Mouse (Mus musculus) spleen, adult 18-20 months (tissue): ENCODE measurements around the gene Golga1.
"Not testable (repeated sequence)": the region's sequence is repeated elsewhere in the genome, so short reads cannot be mapped to it uniquely, and the experiment has no call there.

Experiments used
- DNase-seq, 2 experiments: peaks; one replicate each; pipeline ENCODE4 v3.0.0; 2022; ENCODE audit warnings: mixed read lengths in 2 of 2

Golga1 gene

GRCm38 (mm10) chr2:39065400-39065987 is at the start of gene Golga1:
Gene Golga1, minus strand, starts transcription at chr2:39065541.
- DNase-seq: peak; percentile 81 to 85

DNA sequence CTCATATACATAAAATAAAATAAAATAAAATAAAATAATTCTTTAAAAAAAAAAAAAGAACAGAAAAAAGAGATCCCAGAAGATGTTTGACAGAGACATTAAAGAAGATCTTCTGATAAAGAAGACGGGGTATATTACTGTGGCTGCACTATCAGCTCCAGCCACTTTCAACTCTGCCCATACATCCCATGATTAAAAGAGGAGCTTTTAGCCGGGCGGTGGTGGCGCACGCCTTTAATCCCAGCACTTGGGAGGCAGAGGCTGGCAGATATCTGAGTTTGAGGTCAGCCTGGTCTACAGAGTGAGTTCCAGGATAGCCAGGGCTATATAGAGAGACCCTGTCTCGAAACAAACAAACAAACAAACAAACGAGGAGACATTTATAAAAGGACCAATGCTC is 48.8 kb upstream of the Golga1 start:
- no peak for DNase-seq

- DNase-seq: no peak
These were observed 45.2 kb upstream of the Golga1 start for GRCm38 (mm10) chr2:39110514-39110913.

DNA sequence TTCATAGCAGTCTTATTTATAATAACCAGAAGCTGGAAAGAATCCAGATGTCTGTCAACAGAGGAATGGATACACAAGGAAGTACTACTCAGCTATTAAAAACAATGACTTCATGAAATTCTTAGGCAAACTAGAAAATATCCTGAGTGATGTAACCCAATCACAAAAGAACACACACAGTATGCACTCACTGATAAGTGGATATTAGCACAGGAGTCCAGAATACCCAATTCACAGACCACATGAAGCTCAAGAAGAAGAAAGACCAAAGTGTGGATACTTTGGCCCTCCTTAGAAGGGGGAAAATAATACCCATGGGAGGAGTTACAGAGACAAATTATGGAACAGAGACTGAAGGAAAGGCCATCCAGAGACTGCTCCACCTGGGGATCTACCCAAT is 44.4 kb upstream of the Golga1 start:
- DNase-seq: not testable (repeated sequence)

DNA sequence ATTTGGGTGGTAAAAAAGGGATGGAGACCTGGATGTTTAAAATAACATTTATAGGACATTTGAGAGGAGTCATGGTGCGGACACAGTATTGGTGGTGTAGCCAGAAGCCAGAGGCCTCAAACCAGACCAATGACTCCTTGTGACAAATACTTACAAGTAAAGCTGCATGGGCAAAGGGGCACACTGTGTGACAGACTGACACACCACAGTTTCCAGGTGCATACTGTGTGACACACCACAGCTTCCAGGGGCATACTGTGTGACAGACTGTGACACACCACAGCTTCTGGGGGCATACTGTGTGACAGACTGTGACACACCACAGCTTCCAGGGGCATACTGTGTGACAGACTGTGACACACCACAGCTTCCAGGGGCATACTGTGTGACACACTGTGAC is 34.6 kb upstream of the Golga1 start:
- DNase-seq: not testable (repeated sequence)

DNA sequence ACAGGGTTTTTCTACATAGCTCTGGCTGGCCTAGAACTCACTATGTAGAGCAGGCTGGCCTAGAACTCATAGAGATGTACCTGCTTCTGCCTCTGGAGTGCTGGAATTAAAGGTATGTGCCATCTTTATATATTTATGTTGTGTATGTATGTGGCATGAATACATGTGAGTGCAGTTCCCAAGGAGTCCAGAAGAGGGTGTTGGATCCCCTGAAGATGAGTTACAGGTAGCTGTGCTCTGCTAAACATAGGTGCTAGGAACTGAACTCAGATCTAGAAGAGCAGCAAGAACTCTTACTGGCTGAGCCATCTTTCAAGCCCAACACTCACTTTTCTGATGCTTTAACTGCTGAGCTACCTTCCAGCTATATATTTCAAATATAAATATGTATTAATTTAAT is 32.7 kb upstream of the Golga1 start:
- no peak for DNase-seq

- no peak for DNase-seq
These were observed 26.6 kb upstream of the Golga1 start for GRCm38 (mm10) chr2:39091966-39092365.

- no peak for DNase-seq
These were observed 17.4 kb upstream of the Golga1 start for GRCm38 (mm10) chr2:39082706-39083105.

DNA sequence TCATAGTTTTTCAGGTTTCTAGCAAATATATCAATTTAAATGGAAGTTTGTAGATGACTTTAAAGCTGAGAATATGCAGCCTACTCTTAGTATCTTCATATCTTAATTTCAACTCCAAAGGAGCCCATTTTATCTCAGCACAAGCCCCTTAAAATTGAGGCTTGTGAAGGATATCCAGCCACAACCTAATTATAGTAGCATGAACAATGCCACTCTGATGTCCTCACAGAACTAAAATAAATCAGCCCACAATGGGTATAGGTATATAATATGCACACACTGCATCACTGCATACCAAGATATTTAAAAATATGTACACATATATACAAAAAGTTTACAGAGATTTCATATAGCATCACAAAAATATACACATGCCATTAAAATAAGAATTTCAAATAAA is 5.3 kb upstream of the Golga1 start:
- no peak for DNase-seq

- DNase-seq: no peak
These were observed 3.8 kb upstream of the Golga1 start for GRCm38 (mm10) chr2:39069096-39069495.

- DNase-seq: no peak
These were observed 498 bp downstream of the Golga1 start for GRCm38 (mm10) chr2:39064687-39065399.

GRCm38 (mm10) chr2:39048515-39048914 is 16.8 kb downstream of the Golga1 start:
- DNase-seq: no peak

- no peak for DNase-seq
These were observed 25.1 kb downstream of the Golga1 start for GRCm38 (mm10) chr2:39040215-39040614.

DNA sequence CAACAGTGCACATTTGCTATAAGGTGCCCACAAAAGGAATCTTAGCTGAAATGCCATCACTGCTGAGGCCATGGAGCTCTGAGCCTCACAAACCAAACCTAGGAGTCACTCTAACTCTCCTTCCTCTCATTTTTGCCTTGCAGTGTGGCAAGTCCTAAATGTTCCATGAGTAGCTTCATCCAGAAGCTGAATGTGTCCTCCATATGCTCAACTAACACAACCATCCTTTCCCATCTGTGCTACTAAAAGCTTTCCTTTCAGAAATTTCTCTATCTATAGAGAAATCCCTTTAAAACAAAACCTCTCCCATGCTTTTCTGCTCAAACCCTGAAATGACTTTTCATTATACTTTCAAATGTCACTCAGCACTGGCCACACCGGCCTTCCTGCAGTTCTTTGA is 33.7 kb downstream of the Golga1 start:
- DNase-seq: no peak

- no peak for DNase-seq
These were observed 45.3 kb downstream of the Golga1 start for GRCm38 (mm10) chr2:39020004-39020403.

GRCm38 (mm10) chr2:39016581-39016980 is 48.8 kb downstream of the Golga1 start:
- no peak for DNase-seq

DNA sequence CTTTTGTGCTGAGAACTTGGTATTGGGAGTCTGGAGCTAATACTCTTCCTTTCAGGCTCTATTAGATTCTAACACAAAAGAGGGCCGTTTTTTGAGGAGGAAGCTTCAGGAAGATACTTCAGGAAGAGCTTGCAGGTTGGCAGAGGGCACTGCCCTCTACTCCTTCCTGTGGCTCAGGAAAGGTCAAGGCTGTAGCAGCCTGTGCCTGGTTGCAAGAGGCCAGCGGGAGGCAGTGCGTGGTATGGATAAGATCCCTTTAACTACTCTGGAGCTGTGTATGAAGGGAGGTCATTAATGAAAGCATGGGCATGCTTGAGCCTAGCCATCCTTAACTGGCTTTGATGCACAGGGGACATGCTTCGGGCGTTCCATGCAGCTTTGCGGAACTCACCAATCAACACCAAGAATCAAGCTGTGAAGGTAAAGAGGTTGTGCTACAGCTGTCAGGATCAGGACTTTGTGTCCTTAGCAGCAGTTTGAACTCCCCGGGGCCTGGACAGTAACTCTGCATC is 52.5 kb downstream of the Golga1 start:
- no peak for DNase-seq

- DNase-seq: no peak
These were observed 53.4 kb downstream of the Golga1 start for GRCm38 (mm10) chr2:39011971-39012370.

- DNase-seq: no peak
These were observed 54.1 kb downstream of the Golga1 start for GRCm38 (mm10) chr2:39011264-39011663.

DNA sequence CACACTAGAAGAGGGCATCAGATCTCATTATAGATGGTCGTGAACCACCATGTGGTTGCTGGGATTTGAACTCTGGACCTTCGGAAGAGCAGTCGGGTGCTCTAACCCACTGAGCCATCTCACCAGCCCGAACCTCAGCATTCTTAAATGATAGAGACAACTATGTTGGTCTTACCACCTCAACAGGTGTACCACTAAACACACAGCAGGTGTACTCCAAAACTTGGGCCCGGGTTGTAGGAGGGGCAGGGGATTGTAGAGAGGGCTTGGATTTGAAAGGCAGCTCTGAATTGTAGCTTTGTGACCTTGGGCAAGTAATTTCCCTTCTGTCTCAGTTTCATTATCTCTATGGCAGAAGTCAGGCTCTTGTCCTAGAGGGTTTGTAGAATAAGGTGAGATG is 55.2 kb downstream of the Golga1 start:
- not testable (repeated sequence) for DNase-seq

- DNase-seq: peak; percentile 78 to 80
These were observed 56.4 kb downstream of the Golga1 start for GRCm38 (mm10) chr2:39008954-39009365.

DNA sequence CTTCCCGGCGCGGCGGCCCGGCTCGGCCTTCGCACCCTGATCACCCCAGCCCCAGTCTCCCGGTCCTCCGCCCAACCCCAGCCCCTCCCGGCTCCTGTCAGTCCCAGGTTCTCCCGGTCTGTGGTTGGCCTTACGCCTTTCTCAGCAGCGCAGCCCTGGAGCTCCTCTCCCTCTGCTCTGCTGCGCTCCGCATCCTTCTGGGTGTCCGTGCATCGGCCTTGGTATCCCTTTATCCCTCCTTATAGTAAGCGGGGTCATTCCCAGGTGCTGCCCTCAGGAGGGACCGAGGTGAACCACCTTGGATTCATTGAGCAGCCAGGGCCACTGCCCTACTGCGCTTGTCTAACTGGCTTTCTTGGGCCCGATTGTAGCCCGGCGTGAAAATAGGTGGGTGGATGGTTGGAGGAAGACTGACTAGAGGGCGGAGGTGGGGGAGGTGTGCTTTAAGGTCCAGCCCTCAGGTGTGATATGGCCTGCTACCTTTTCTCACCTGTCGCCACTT is 56.9 kb downstream of the Golga1 start:
- peak; percentile 32 to 44 for DNase-seq

- DNase-seq: peak; percentile 91 to 93
These were observed 57.5 kb downstream of the Golga1 start for GRCm38 (mm10) chr2:39007865-39008264.

GRCm38 (mm10) chr2:39006149-39006730 is 59.1 kb downstream of the Golga1 start:
- no peak for DNase-seq
